Mouse (Mus musculus) urinary bladder, postnatal 4 days (tissue): ENCODE measurements at regions not wholly inside any gene's neighbourhood (a gene's known extent, or its start where the extent isn't known, plus 50 kb on each side); places are given as distances from the start of the nearest gene placed in this dataset.

Source experiments
- DNase-seq, 2 experiments: peaks; one replicate each; pipeline ENCODE4 v3.0.0; 2021 to 2022; ENCODE audit warnings: low spot score in 2 of 2

GRCm38 (mm10) chr16:96372021-96372751 is 71.2 kb downstream of the Itgb2l start:
- peak in 1 of 2 experiments; percentile 40 for DNase-seq

- no peak for DNase-seq
Observed at GRCm38 (mm10) chr16:96371117-96371516, 72.3 kb downstream of the Itgb2l start.

GRCm38 (mm10) chr16:96370213-96370612 is 73.2 kb downstream of the Itgb2l start:
- no peak for DNase-seq
